Mouse (Mus musculus): Measurements from ENCODE around the gene Arl6ip1. TPM values are rescaled to one million over a fixed set of nuclear protein-coding genes. Genes with fewer than 3 reads are reported as not detected.

Arl6ip1 gene
- total and polyA plus RNA-seq, 3 experiments = 214 to 248 (median 234) TPM

DNA sequence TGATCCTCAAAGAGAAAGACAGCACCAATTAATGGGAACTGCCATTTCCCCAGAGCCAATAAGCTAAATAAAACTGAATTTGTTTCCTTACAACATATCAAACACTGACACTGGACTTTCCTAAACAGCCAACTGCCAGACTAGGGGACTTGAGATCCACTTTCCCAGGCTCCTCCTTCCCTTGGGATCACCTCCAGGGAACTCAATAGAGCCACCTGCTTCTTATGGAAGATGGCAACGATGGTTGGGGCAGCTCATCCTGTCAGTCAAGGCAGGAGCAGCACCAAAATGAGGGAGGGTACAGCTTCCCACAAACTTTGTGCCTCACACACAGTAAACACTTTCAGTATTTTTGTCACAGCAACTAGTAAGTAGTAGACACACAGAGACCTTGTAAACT, 21.8 kb downstream of the Arl6ip1 start:
- no peaks in the 10 kb centered on the region for H3K27me3 ChIP-seq (replicated peaks)
- dilution Hi-C loops (cut with MboI; ENCODE audit: extremely low pct_ligation_motif_present, extremely low pct_unique_long_range_greater_than_20kb, low sequenced_read_pairs) = no loop called here
- H3K27ac ChIP-seq (ENCODE audit: insufficient read depth, low read depth) = no peak overlapping the region
- no peaks in the 10 kb centered on the region for H3K9me3 ChIP-seq (replicated peaks; ENCODE audit: low read length)
- peaks cover 73 to 96% of the 10 kb centered on the region in 2 experiments for H3K36me3 ChIP-seq (replicated peaks in 1 of 2; ENCODE audit: control insufficient read depth in 1 of 2, insufficient read depth in 1 of 2, low read length in 1 of 2)
- no peak overlapping the region for H3K4me3 ChIP-seq (replicated peaks in 1 of 3; ENCODE audit: low read depth in 2 of 3, low read length in 2 of 3, poor library complexity in 1 of 3)
- H3K4me2 ChIP-seq (ENCODE audit: insufficient read depth, low read depth, poor library complexity, severe bottlenecking) = no peak overlapping the region
- no peak overlapping the region for H3K9ac ChIP-seq (ENCODE audit: insufficient read depth, low read depth)
- no peak for DNase-seq (ENCODE audit: extremely low read depth)
- in situ Hi-C loops (cut with MboI; ENCODE audit: low pct_ligation_motif_present, low pct_unique_long_range_greater_than_20kb, low sequenced_read_pairs) = loop anchor here (25.0 kb wide), 2 partner anchors 620 to 695 kb away; no protein-coding TSS in a partner anchor
- TF ChIP-seq MAFK (IDR thresholded peaks at IDR 0.05; ENCODE audit: insufficient replicate concordance, low read length) (no peak), KAT2A (IDR thresholded peaks at IDR 0.05; ENCODE audit: insufficient replicate concordance, low read length) (no peak), RCOR1 (conservative IDR thresholded peaks at IDR 0.05; ENCODE audit: low read depth, low read length) (no peak), TBP (conservative IDR thresholded peaks at IDR 0.05; ENCODE audit: low read depth, low read length) (no peak), MYC (IDR thresholded peaks at IDR 0.05; ENCODE audit: low read depth, low read length) (no peak), E2F4 (IDR thresholded peaks at IDR 0.05; ENCODE audit: insufficient replicate concordance, low read depth, low read length) (no peak), NRF1 (IDR thresholded peaks at IDR 0.05; ENCODE audit: low read depth, low read length) (no peak), RAD21 (IDR thresholded peaks at IDR 0.05; ENCODE audit: low read depth, low read length) (no peak), JUN (IDR thresholded peaks at IDR 0.05; ENCODE audit: insufficient read depth, low read depth, low read length) (no peak), SMC3 (IDR thresholded peaks at IDR 0.05; ENCODE audit: low read depth, low read length) (no peak), MEF2A (IDR thresholded peaks at IDR 0.05; ENCODE audit: borderline replicate concordance, low read depth, low read length) (no peak), EP300 (IDR thresholded peaks at IDR 0.05; ENCODE audit: low read length) (no peak), HCFC1 (IDR thresholded peaks at IDR 0.05; ENCODE audit: low read depth, low read length) (no peak), POLR2AphosphoS2 (IDR thresholded peaks at IDR 0.05; ENCODE audit: low read depth, low read length) (no peak; the same call in 1 of the 2 replicates), CTCF (conservative IDR thresholded peaks at IDR 0.05 in 1 of 2, IDR thresholded peaks at IDR 0.05 in 1 of 2; ENCODE audit: low read depth in 2 of 2, low read length in 2 of 2) (no peak), MAZ (IDR thresholded peaks at IDR 0.05; ENCODE audit: low read depth, low read length) (no peak), IRF4 (IDR thresholded peaks at IDR 0.05; ENCODE audit: low read depth, low read length) (no peak)
- H3K4me1 ChIP-seq (ENCODE audit: control insufficient read depth in 1 of 2, insufficient read depth in 2 of 2) = peaks cover 12 to 79% of the 10 kb centered on the region in 2 experiments
- H3K79me2 ChIP-seq (replicated peaks; ENCODE audit: control insufficient read depth, extremely low read depth, insufficient read depth, poor library complexity, severe bottlenecking) = peaks cover 54% of the 10 kb centered on the region

DNA sequence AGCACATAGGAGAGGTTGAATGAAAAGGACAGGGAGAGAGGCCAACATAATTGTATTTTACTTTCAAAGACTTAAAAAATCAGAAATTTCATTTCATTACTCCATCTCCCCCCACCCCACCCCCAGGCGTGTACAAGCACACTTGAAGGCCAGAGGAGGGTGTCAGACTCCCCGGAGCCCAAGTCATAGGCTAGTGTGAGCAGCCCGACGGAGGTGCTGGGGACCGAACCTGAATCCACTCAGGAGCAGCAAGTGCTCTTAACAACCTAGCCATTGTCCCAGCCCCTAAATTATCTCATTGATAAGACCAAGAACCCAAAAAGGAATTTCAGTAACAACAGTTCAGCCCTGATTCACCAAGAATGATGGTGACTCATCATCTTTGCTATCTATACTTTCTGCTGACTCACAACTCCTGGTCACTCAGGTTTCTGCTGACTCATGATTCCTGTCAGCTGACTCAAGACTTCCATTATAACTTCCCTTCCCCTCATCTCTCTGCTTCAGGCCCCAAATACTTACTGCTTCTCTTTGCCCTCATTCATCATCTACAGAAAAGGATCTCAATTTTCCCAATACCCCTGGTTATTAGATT, 24.9 kb downstream of the Arl6ip1 start:
- Histone ChIP-seq H3K27me3 (replicated peaks) (no peaks in the 10 kb centered on the region), H3K4me1 (ENCODE audit: control insufficient read depth in 1 of 2, insufficient read depth in 2 of 2) (peaks cover 9 to 57% of the 10 kb centered on the region in 2 experiments; a peak in 3 of 4 replicates), H3K4me3 (replicated peaks in 1 of 3; ENCODE audit: low read depth in 2 of 3, low read length in 2 of 3, poor library complexity in 1 of 3) (no peak overlapping the region), H3K27ac (ENCODE audit: insufficient read depth, low read depth) (peak overlapping the region; percentile 56), H3K4me2 (ENCODE audit: insufficient read depth, low read depth, poor library complexity, severe bottlenecking) (no peak overlapping the region), H3K36me3 (replicated peaks in 1 of 2; ENCODE audit: control insufficient read depth in 1 of 2, insufficient read depth in 1 of 2, low read length in 1 of 2) (peaks cover 47 to 67% of the 10 kb centered on the region in 2 experiments), H3K9me3 (replicated peaks; ENCODE audit: low read length) (no peaks in the 10 kb centered on the region), H3K79me2 (replicated peaks; ENCODE audit: control insufficient read depth, extremely low read depth, insufficient read depth, poor library complexity, severe bottlenecking) (peaks cover 23% of the 10 kb centered on the region), H3K9ac (ENCODE audit: insufficient read depth, low read depth) (no peak overlapping the region)
- TF ChIP-seq MEF2A (IDR thresholded peaks at IDR 0.05; ENCODE audit: borderline replicate concordance, low read depth, low read length) = peak; percentile 42; the same call in 1 of the 2 replicates
- TF ChIP-seq USF1 (IDR thresholded peaks at IDR 0.05; ENCODE audit: low read depth, low read length) = peak; percentile 15; the same call in 1 of the 2 replicates
- no peak for TF ChIP-seq GABPA (IDR thresholded peaks at IDR 0.05; ENCODE audit: insufficient replicate concordance, low read depth, low read length)
- peak; percentile 32; the same call in 1 of the 2 replicates for TF ChIP-seq USF2 (conservative IDR thresholded peaks at IDR 0.05; ENCODE audit: low read depth, low read length)
- peak; percentile 45; the same call in 1 of the 2 replicates for TF ChIP-seq POLR2A (IDR thresholded peaks at IDR 0.05; ENCODE audit: low read depth, low read length)
- no peak for TF ChIP-seq SMC3 (IDR thresholded peaks at IDR 0.05; ENCODE audit: low read depth, low read length)
- TF ChIP-seq JUND (conservative IDR thresholded peaks at IDR 0.05; ENCODE audit: low read depth, low read length) = peak; percentile 85
- TF ChIP-seq ZMIZ1 (IDR thresholded peaks at IDR 0.05; ENCODE audit: low read depth, low read length) = peak; percentile 25; the same call in 1 of the 2 replicates
- TF ChIP-seq JUN (IDR thresholded peaks at IDR 0.05; ENCODE audit: insufficient read depth, low read depth, low read length) = peak; percentile 69
- TF ChIP-seq ETS1 (conservative IDR thresholded peaks at IDR 0.05; ENCODE audit: low read depth, low read length) = peak; percentile 94
- no peak for TF ChIP-seq MYC (IDR thresholded peaks at IDR 0.05; ENCODE audit: low read depth, low read length)
- no peak for TF ChIP-seq IRF4 (IDR thresholded peaks at IDR 0.05; ENCODE audit: low read depth, low read length)
- TF ChIP-seq BHLHE40 (IDR thresholded peaks at IDR 0.05; ENCODE audit: low read depth, low read length) = peak; percentile 25; the same call in 1 of the 2 replicates
- peak; percentile 65 for TF ChIP-seq EP300 (IDR thresholded peaks at IDR 0.05; ENCODE audit: low read length)
- TF ChIP-seq ZNF384 (IDR thresholded peaks at IDR 0.05; ENCODE audit: low read depth, low read length) = no peak
- TF ChIP-seq MAFK (IDR thresholded peaks at IDR 0.05; ENCODE audit: insufficient replicate concordance, low read length) = peak; percentile 100
- TF ChIP-seq CTCF (conservative IDR thresholded peaks at IDR 0.05 in 1 of 2, IDR thresholded peaks at IDR 0.05 in 1 of 2; ENCODE audit: low read depth in 2 of 2, low read length in 2 of 2) = no peak
- DNase-seq (ENCODE audit: extremely low read depth) = peak; percentile 85
- dilution Hi-C loops (cut with MboI; ENCODE audit: extremely low pct_ligation_motif_present, extremely low pct_unique_long_range_greater_than_20kb, low sequenced_read_pairs) (no loop called here), in situ Hi-C loops (cut with MboI; ENCODE audit: low pct_ligation_motif_present, low pct_unique_long_range_greater_than_20kb, low sequenced_read_pairs) (loop anchor here (25.0 kb wide), 2 partner anchors 617 to 692 kb away; no protein-coding TSS in a partner anchor)

All from CH12.LX (cell line).